9 mouse cellular contexts compared by ENCODE assay signal in the genomic region with DNA sequence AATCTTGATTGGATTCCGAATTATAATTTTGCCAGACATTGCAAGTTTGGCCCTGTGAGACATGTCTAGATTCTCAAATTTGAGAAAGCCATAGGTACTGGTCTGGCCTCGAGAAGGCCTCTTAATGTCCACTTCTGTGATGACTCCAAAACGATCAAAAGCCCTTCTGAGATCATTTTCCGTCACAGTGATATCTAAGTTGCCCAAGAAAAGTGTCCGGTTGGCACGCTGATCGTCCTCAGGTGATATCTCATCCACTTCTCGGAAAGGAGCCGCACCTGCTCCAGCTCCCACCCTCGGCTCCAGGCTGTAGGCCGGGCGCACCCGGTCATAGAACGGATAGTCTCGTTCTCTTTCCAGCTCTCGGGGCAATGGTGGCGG. TPM values are rescaled to one million over a fixed set of nuclear protein-coding genes. Genes with fewer than 3 reads are reported as not detected.
DNase-seq lines count a peak whose midpoint lies in the region; ATAC-seq and TF ChIP-seq lines count a peak whose summit lies in the region.
"Had no signal": no experiment of that assay in that cellular context is flagged by ENCODE, and none has a peak within 500 bp of the region (broad histone marks: within the 10 kb centered on the region; RNA-seq: fewer than 3 reads in every experiment).

No protein-coding gene starts in this region.

- H3K36me3 ChIP-seq in kidney, postnatal 0 days (ENCODE audit: insufficient read depth, low read length): peaks cover 16% of the 10 kb centered on the region; the same call in 1 of the 2 replicates
- 0 out of 2 replicates have a peak, but pooled peaks cover 4% of the 10 kb centered on the region for H3K36me3 ChIP-seq in hindbrain, embryonic 15.5 days
- 0 out of 2 replicates have a peak, but pooled peaks cover 3% of the 10 kb centered on the region for H3K36me3 ChIP-seq in midbrain, embryonic 16.5 days (ENCODE audit: control insufficient read depth, insufficient read depth, low read length)

- peak overlapping the region; percentile 96 for H3K4me3 ChIP-seq in kidney, postnatal 0 days (replicated peaks; ENCODE audit: low read depth, low read length)
- H3K4me3 ChIP-seq in cortical plate, adult 2 months (ENCODE audit: insufficient read depth, low read length): peak overlapping the region; percentile 50
- peak overlapping the region; percentile 86 for H3K4me3 ChIP-seq in hindbrain, embryonic 15.5 days
- peak overlapping the region; percentile 92 for H3K4me3 ChIP-seq in midbrain, embryonic 16.5 days (ENCODE audit: low read depth, low read length)

- 18% methylated on average over 17 of the region's 17 CpGs for WGBS in kidney, postnatal 0 days
- 21% methylated on average over 17 of the region's 17 CpGs for WGBS in hindbrain, embryonic 15.5 days
- 19% methylated on average over 17 of the region's 17 CpGs for WGBS in midbrain, embryonic 16.5 days

- peak overlapping the region; percentile 93 for H3K9ac ChIP-seq in kidney, postnatal 0 days (ENCODE audit: low read depth, low read length)
- H3K9ac ChIP-seq in hindbrain, embryonic 15.5 days: peak overlapping the region; percentile 67
- peak overlapping the region; percentile 84 for H3K9ac ChIP-seq in midbrain, embryonic 16.5 days (ENCODE audit: low read depth, low read length)

- DNase-seq in kidney, postnatal 0 days (ENCODE audit: low spot score): no peak
- DNase-seq in kidney, adult 11 months: no peak
- DNase-seq in gastrocnemius, postnatal 4 days (ENCODE audit: low spot score in 2 of 2): no peak
- no peak for DNase-seq in kidney, postnatal 25 days

- TF ChIP-seq POLR2A in cortical plate, adult 2 months (IDR thresholded peaks at IDR 0.05; ENCODE audit: extremely low read depth, insufficient read depth, low read length): no peak

- H3K4me1 ChIP-seq in kidney, postnatal 0 days (replicated peaks; ENCODE audit: insufficient read depth, low read length): peaks cover 16% of the 10 kb centered on the region
- peaks cover 5% of the 10 kb centered on the region for H3K4me1 ChIP-seq in cortical plate, adult 2 months (ENCODE audit: control insufficient read depth, insufficient read depth, low read length)
- peaks cover 42% of the 10 kb centered on the region for H3K4me1 ChIP-seq in hindbrain, embryonic 15.5 days (replicated peaks)
- peaks cover 37% of the 10 kb centered on the region for H3K4me1 ChIP-seq in midbrain, embryonic 16.5 days (ENCODE audit: control insufficient read depth, insufficient read depth, low read length)

- H3K27ac ChIP-seq in kidney, postnatal 0 days: peak overlapping the region; percentile 97; the same call in 1 of the 2 replicates
- H3K27ac ChIP-seq in cortical plate, adult 2 months (ENCODE audit: insufficient read depth, low read length): no peak overlapping the region
- peak overlapping the region; percentile 89 for H3K27ac ChIP-seq in hindbrain, embryonic 15.5 days (replicated peaks)
- H3K27ac ChIP-seq in midbrain, embryonic 16.5 days (ENCODE audit: low read length): peak overlapping the region; percentile 90; the same call in 1 of the 2 replicates

- no peaks in the 10 kb centered on the region for H3K27me3 ChIP-seq in kidney, postnatal 0 days (ENCODE audit: insufficient read depth, low read length)
- no peaks in the 10 kb centered on the region for H3K27me3 ChIP-seq in hindbrain, embryonic 15.5 days
- H3K27me3 ChIP-seq in midbrain, embryonic 16.5 days (ENCODE audit: control insufficient read depth, insufficient read depth, low read depth, low read length): no peaks in the 10 kb centered on the region

- H3K4me2 ChIP-seq in kidney, postnatal 0 days (ENCODE audit: low read length): peak overlapping the region; percentile 94
- peak overlapping the region; percentile 89 for H3K4me2 ChIP-seq in hindbrain, embryonic 15.5 days
- H3K4me2 ChIP-seq in midbrain, embryonic 16.5 days (ENCODE audit: low read length): peak overlapping the region; percentile 92

- ATAC-seq in kidney, postnatal 0 days (replicated peaks; ENCODE audit: low FRiP score, low read depth): no peak
- ATAC-seq in hindbrain, embryonic 15.5 days (ENCODE audit: low FRiP score, low read depth): no peak
- ATAC-seq in midbrain, embryonic 16.5 days: no peak
- ATAC-seq in granulocyte monocyte progenitor cell, adult 5-6 weeks (replicated peaks; ENCODE audit: poor library complexity, severe bottlenecking): no peak
- ATAC-seq: inflammation-experienced regulatory T-cells, adult 6 months had no signal

- TF ChIP-seq CTCF in kidney, postnatal 0 days (IDR thresholded peaks at IDR 0.05; ENCODE audit: low read depth): no peak
- TF ChIP-seq CTCF in cortical plate, adult 2 months (IDR thresholded peaks at IDR 0.05; ENCODE audit: extremely low read depth, insufficient read depth, low read length): no peak

- H3K9me3 ChIP-seq in kidney, postnatal 0 days (replicated peaks; ENCODE audit: low read length): no peaks in the 10 kb centered on the region
- H3K9me3 ChIP-seq in hindbrain, embryonic 15.5 days: no peaks in the 10 kb centered on the region
- no peaks in the 10 kb centered on the region for H3K9me3 ChIP-seq in midbrain, embryonic 16.5 days (replicated peaks; ENCODE audit: control insufficient read depth, low read length, poor library complexity, severe bottlenecking)

RNA-seq across cellular contexts. Expression of a gene that starts 1.7 kb away (rescaled TPM):
- 12.7 and 12.8 TPM in 2 replicates for polyA plus RNA-seq in kidney, postnatal 0 days (2015; fragmentation: Nextera tagmentation; extraction: Ambion mirVana)
- polyA plus RNA-seq in cortical plate, adult 2 months (2012; rRNA removed): 6.4 and 6.9 TPM in 2 replicates
- 6.9 and 7.5 TPM in 2 replicates for polyA plus RNA-seq in hindbrain, embryonic 15.5 days (2015; fragmentation: Nextera tagmentation; extraction: Ambion mirVana)
- 5.7 and 6.5 TPM in 2 replicates for polyA plus RNA-seq in midbrain, embryonic 16.5 days (2015; fragmentation: Nextera tagmentation; extraction: Ambion mirVana)
- 46.9 and 51.3 TPM in 2 replicates for total RNA-seq in granulocyte monocyte progenitor cell, adult 5-6 weeks (2014; fragmentation: Nextera tagmentation)
- total RNA-seq in granulocyte monocyte progenitor cell, adult 5-6 weeks (2017): 28.4 and 32.1 TPM in 2 replicates
- total RNA-seq in gastrocnemius, postnatal 4 days (2021): 10 to 100 TPM; 29.0 to 31.3 TPM

RNA-seq across cellular contexts. Expression of a gene that starts 40.7 kb away (rescaled TPM):
- 20.8 and 22.7 TPM in 2 replicates for polyA plus RNA-seq in kidney, postnatal 0 days (2015; fragmentation: Nextera tagmentation; extraction: Ambion mirVana)
- 2.5 and 2.8 TPM in 2 replicates for polyA plus RNA-seq in cortical plate, adult 2 months (2012; rRNA removed)
- 2.5 and 2.6 TPM in 2 replicates for polyA plus RNA-seq in hindbrain, embryonic 15.5 days (2015; fragmentation: Nextera tagmentation; extraction: Ambion mirVana)
- polyA plus RNA-seq in midbrain, embryonic 16.5 days (2015; fragmentation: Nextera tagmentation; extraction: Ambion mirVana): 2.4 and 2.6 TPM in 2 replicates
- not detected in 2 replicates for total RNA-seq in granulocyte monocyte progenitor cell, adult 5-6 weeks (2014; fragmentation: Nextera tagmentation)
- total RNA-seq in granulocyte monocyte progenitor cell, adult 5-6 weeks (2017): not detected in 2 replicates
- under 1 TPM; 0.18 to 0.37 TPM for total RNA-seq in gastrocnemius, postnatal 4 days (2021)

RNA-seq across cellular contexts. Expression of a gene that starts 53.1 kb away (rescaled TPM):
- 247 and 248 TPM in 2 replicates for polyA plus RNA-seq in kidney, postnatal 0 days (2015; fragmentation: Nextera tagmentation; extraction: Ambion mirVana)
- polyA plus RNA-seq in cortical plate, adult 2 months (2012; rRNA removed): 115 and 123 TPM in 2 replicates
- polyA plus RNA-seq in hindbrain, embryonic 15.5 days (2015; fragmentation: Nextera tagmentation; extraction: Ambion mirVana): 176 and 186 TPM in 2 replicates
- 175 and 178 TPM in 2 replicates for polyA plus RNA-seq in midbrain, embryonic 16.5 days (2015; fragmentation: Nextera tagmentation; extraction: Ambion mirVana)
- total RNA-seq in granulocyte monocyte progenitor cell, adult 5-6 weeks (2014; fragmentation: Nextera tagmentation): 125 and 167 TPM in 2 replicates
- 57.3 and 64.8 TPM in 2 replicates for total RNA-seq in granulocyte monocyte progenitor cell, adult 5-6 weeks (2017)
- 10 to 100 TPM; 56.2 to 57.1 TPM for total RNA-seq in gastrocnemius, postnatal 4 days (2021)
